Mouse (Mus musculus) ES-Bruce4 (cell line): ENCODE measurements around the gene Col2a1. TPM values are rescaled to one million over a fixed set of nuclear protein-coding genes. Genes with fewer than 3 reads are reported as not detected.
A peak's percentile ranks its signal among the peaks of the same experiment; 100 is the strongest.

ENCODE experiments used
- H3K27ac ChIP-seq: 2 replicates; pipeline ENCODE4 v1.5.1; 2012; ENCODE audit warnings: low read length, inconsistent platforms; ENCODE audit not compliant: insufficient read depth
- H3K27me3 ChIP-seq: 2 replicates; pipeline ENCODE4 v1.6.1; 2012; ENCODE audit warnings: mild to moderate bottlenecking, low read length, inconsistent platforms; ENCODE audit not compliant: control insufficient read depth, poor library complexity, insufficient read depth, severe bottlenecking
- H3K36me3 ChIP-seq: 2 replicates; pipeline ENCODE4 v1.6.1; 2012; ENCODE audit warnings: inconsistent platforms, mild to moderate bottlenecking, low read length, moderate library complexity; ENCODE audit not compliant: control insufficient read depth, poor library complexity, insufficient read depth, severe bottlenecking
- H3K4me1 ChIP-seq: one replicate; pipeline ENCODE4 v1.8.1; 2011; ENCODE audit warnings: low read length; ENCODE audit not compliant: control insufficient read depth, insufficient read depth
- H3K4me3 ChIP-seq: 2 replicates; pipeline ENCODE4 v1.5.1; 2011; ENCODE audit warnings: low read depth, mild to moderate bottlenecking, low read length
- H3K9ac ChIP-seq: 2 replicates; pipeline ENCODE4 v1.6.1; 2012; ENCODE audit warnings: low read depth, mild to moderate bottlenecking, inconsistent platforms; ENCODE audit not compliant: poor library complexity, severe bottlenecking
- H3K9me3 ChIP-seq: replicated peaks from 2 replicates; pipeline ENCODE4 v1.6.1; 2012; ENCODE audit warnings: mild to moderate bottlenecking, low read length, inconsistent platforms; ENCODE audit not compliant: control insufficient read depth, poor library complexity, insufficient read depth, severe bottlenecking
- CTCF ChIP-seq: IDR thresholded peaks from one replicate; pipeline ENCODE4 v1.8.1; 2011; ENCODE audit warnings: low read depth, low read length
- EP300 ChIP-seq: IDR thresholded peaks from 2 replicates; pipeline ENCODE4 v1.6.1; 2011; ENCODE audit warnings: low read depth, low read length; ENCODE audit not compliant: insufficient read depth
- POLR2A ChIP-seq: IDR thresholded peaks from one replicate; pipeline ENCODE4 v1.8.1; 2011; ENCODE audit warnings: low read length; ENCODE audit not compliant: insufficient read depth
- polyA plus RNA-seq: library from polyadenylated mRNA; stranded (reverse); fragments of >200 nt; gene quantifications from 2 replicates; pipeline ENCODE4 v1.2.4, GENCODE M21; 2011; ENCODE audit warnings: low read depth; ENCODE audit not compliant: missing spikeins, insufficient read depth, insufficient read length

Col2a1 gene
- polyA plus RNA-seq, 1 experiment, result 12.9 TPM

GRCm38 (mm10) chr15:98001321-98002112 is 3.0 kb downstream of the Col2a1 start:
- H3K4me3 ChIP-seq, result peak overlapping the region; percentile 65
- no peaks in the 10 kb centered on the region for H3K9me3 ChIP-seq
- peaks cover 32% of the 10 kb centered on the region for H3K27me3 ChIP-seq

GRCm38 (mm10) chr15:97999991-98000390 is 4.5 kb downstream of the Col2a1 start:
- Histone ChIP-seq H3K9ac (no peak overlapping the region), H3K4me1 (peaks cover 3% of the 10 kb centered on the region), H3K36me3 (no peaks in the 10 kb centered on the region), H3K9me3 (no peaks in the 10 kb centered on the region), H3K4me3 (no peak overlapping the region), H3K27me3 (peaks cover 27% of the 10 kb centered on the region), H3K27ac (no peak overlapping the region)
- TF ChIP-seq CTCF (no peak), EP300 (no peak), POLR2A (no peak)

More at GRCm38 (mm10) chr15:98001321-98002112, 3.0 kb downstream of the Col2a1 start:
- no peak overlapping the region; the same call in 1 of the 2 replicates for H3K9ac ChIP-seq
- no peak overlapping the region for H3K27ac ChIP-seq
- TF ChIP-seq POLR2A (no peak), EP300 (no peak), CTCF (no peak)
- peaks cover 3% of the 10 kb centered on the region for H3K4me1 ChIP-seq
- no peaks in the 10 kb centered on the region for H3K36me3 ChIP-seq

- H3K36me3 ChIP-seq, result no peaks in the 10 kb centered on the region
- no peak overlapping the region for H3K9ac ChIP-seq
- no peak for TF ChIP-seq CTCF
- no peak overlapping the region for H3K4me3 ChIP-seq
- H3K27me3 ChIP-seq, result peaks cover 25% of the 10 kb centered on the region
- H3K4me1 ChIP-seq, result peaks cover 3% of the 10 kb centered on the region
- no peak overlapping the region for H3K27ac ChIP-seq
- no peaks in the 10 kb centered on the region for H3K9me3 ChIP-seq
Observed at GRCm38 (mm10) chr15:97999546-97999945, 4.9 kb downstream of the Col2a1 start.

- H3K27me3 ChIP-seq, result peaks cover 6% of the 10 kb centered on the region
- no peak overlapping the region for H3K27ac ChIP-seq
- no peak overlapping the region for H3K4me3 ChIP-seq
- peaks cover 4% of the 10 kb centered on the region for H3K4me1 ChIP-seq
- no peak for TF ChIP-seq POLR2A
- TF ChIP-seq CTCF, result no peak
- H3K9me3 ChIP-seq, result no peaks in the 10 kb centered on the region
- no peak overlapping the region for H3K9ac ChIP-seq
- H3K36me3 ChIP-seq, result no peaks in the 10 kb centered on the region
Observed at GRCm38 (mm10) chr15:97996716-97997256, 7.7 kb downstream of the Col2a1 start.

- Histone ChIP-seq H3K27me3 (no peaks in the 10 kb centered on the region), H3K4me1 (peaks cover 13% of the 10 kb centered on the region), H3K4me3 (peak overlapping the region; percentile 47), H3K9ac (peak overlapping the region; percentile 35), H3K36me3 (no peaks in the 10 kb centered on the region), H3K27ac (peak overlapping the region; percentile 3; the same call in 1 of the 2 replicates), H3K9me3 (no peaks in the 10 kb centered on the region)
- TF ChIP-seq EP300 (peak; percentile 50; the same call in 1 of the 2 replicates), POLR2A (no peak)
Observed at GRCm38 (mm10) chr15:97992712-97993286, 11.7 kb downstream of the Col2a1 start.

- no peaks in the 10 kb centered on the region for H3K36me3 ChIP-seq
- H3K9ac ChIP-seq, result peak overlapping the region; percentile 35
- peak overlapping the region; percentile 4 for H3K4me3 ChIP-seq
- TF ChIP-seq CTCF (no peak), POLR2A (no peak), EP300 (no peak)
- no peak overlapping the region for H3K27ac ChIP-seq
- no peaks in the 10 kb centered on the region for H3K27me3 ChIP-seq
- peaks cover 13% of the 10 kb centered on the region for H3K4me1 ChIP-seq
- no peaks in the 10 kb centered on the region for H3K9me3 ChIP-seq
Observed at GRCm38 (mm10) chr15:97992027-97992711, 12.3 kb downstream of the Col2a1 start.
